ENCODE assay signal across 9 mouse cellular contexts in the genomic region with DNA sequence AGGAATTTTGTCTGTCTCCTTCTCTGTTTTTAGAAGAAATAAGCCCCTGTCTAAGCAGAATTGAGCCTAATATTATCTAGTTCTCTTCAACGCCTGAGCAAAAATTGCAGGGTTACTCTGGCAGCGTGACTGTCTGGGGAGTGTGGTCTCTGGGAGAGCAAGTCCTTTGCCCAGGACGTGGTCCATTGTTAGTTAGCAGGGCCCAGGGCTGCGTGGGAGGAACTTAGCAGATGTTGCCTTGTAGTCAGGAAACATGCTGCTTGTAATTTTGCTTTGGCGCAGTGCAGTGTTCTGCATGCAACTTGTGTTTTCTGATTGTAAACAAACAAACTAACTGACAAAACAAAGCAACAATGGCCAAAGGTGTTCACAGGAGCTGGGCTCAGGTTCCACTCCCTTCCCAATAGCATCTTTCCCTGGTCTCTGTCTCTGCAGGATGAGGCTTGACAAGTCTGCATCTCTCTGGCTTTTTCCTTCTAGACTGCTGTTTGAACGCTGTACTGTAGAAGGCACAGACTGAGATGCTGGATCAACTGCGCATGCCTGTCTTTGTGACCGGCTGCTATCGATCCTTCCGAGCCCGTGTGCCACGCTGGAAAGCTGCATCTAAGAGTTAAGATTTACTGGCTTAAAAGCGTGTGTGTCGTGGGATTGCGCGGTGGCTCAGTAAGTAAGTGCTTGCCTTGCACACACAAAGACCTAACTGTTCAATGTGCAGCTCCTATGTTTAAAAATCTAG.
A peak's percentile ranks its signal among the peaks of the same experiment; 100 is the strongest.
DNase-seq lines count a peak whose midpoint lies in the region; ATAC-seq and TF ChIP-seq lines count a peak whose summit lies in the region.
"Had no signal": no experiment of that assay in that cellular context is flagged by ENCODE, and none has a peak within 500 bp of the region (broad histone marks: within the 10 kb centered on the region; RNA-seq: fewer than 3 reads in every experiment).

No protein-coding gene starts in this region.

- peak; percentile 41 for DNase-seq in forebrain, postnatal 0 days
- no peak for DNase-seq in kidney, adult 18-20 months
- no peak for DNase-seq in embryo, embryonic 11 days

- no peak overlapping the region for H3K4me2 ChIP-seq in forebrain, postnatal 0 days (ENCODE audit: low read depth)
- no peak overlapping the region for H3K4me2 ChIP-seq in forebrain, embryonic 12.5 days
- no peak overlapping the region for H3K4me2 ChIP-seq in kidney, embryonic 14.5 days (replicated peaks; ENCODE audit: low read depth, low read length)
- H3K4me2 ChIP-seq in midbrain, embryonic 15.5 days = 0 out of 2 replicates have a peak overlapping the region, but pooled peaks have one; percentile 17
- H3K4me2 ChIP-seq in midbrain, embryonic 16.5 days (ENCODE audit: low read length) = no peak overlapping the region
- peak overlapping the region; percentile 35; the same call in 1 of the 2 replicates for H3K4me2 ChIP-seq in neural tube, embryonic 15.5 days

- no peak overlapping the region for H3K27ac ChIP-seq in forebrain, postnatal 0 days (ENCODE audit: low read depth, low read length)
- no peak overlapping the region for H3K27ac ChIP-seq in forebrain, embryonic 12.5 days
- no peak overlapping the region for H3K27ac ChIP-seq in kidney, embryonic 14.5 days (ENCODE audit: low read depth, low read length)
- no peak overlapping the region for H3K27ac ChIP-seq in midbrain, embryonic 15.5 days
- no peak overlapping the region for H3K27ac ChIP-seq in midbrain, embryonic 16.5 days (ENCODE audit: low read length)
- peak overlapping the region; percentile 33; the same call in 1 of the 2 replicates for H3K27ac ChIP-seq in neural tube, embryonic 15.5 days (replicated peaks)
- H3K27ac ChIP-seq: left cerebral cortex, adult 2 months had no signal

- H3K27me3 ChIP-seq in forebrain, postnatal 0 days (ENCODE audit: insufficient read depth, low read length) = no peaks in the 10 kb centered on the region
- H3K27me3 ChIP-seq in forebrain, embryonic 12.5 days = peaks cover 50% of the 10 kb centered on the region
- no peaks in the 10 kb centered on the region for H3K27me3 ChIP-seq in kidney, embryonic 14.5 days (ENCODE audit: control insufficient read depth, insufficient read depth, low read length)
- H3K27me3 ChIP-seq in midbrain, embryonic 15.5 days (replicated peaks) = peaks cover 6% of the 10 kb centered on the region; the same call in 1 of the 2 replicates
- H3K27me3 ChIP-seq in midbrain, embryonic 16.5 days (ENCODE audit: control insufficient read depth, insufficient read depth, low read depth, low read length) = no peaks in the 10 kb centered on the region; the same call in 1 of the 2 replicates
- H3K27me3 ChIP-seq in neural tube, embryonic 15.5 days (replicated peaks) = 0 out of 2 replicates have a peak, but pooled peaks cover 8% of the 10 kb centered on the region

- H3K4me1 ChIP-seq in forebrain, postnatal 0 days (ENCODE audit: insufficient read depth) = no peaks in the 10 kb centered on the region
- H3K4me1 ChIP-seq in forebrain, embryonic 12.5 days = peaks cover 38% of the 10 kb centered on the region
- H3K4me1 ChIP-seq in kidney, embryonic 14.5 days (ENCODE audit: control insufficient read depth, insufficient read depth, low read length) = peaks cover 21% of the 10 kb centered on the region
- H3K4me1 ChIP-seq in midbrain, embryonic 15.5 days = peaks cover 17% of the 10 kb centered on the region
- peaks cover 8% of the 10 kb centered on the region for H3K4me1 ChIP-seq in midbrain, embryonic 16.5 days (ENCODE audit: control insufficient read depth, insufficient read depth, low read length)
- H3K4me1 ChIP-seq in neural tube, embryonic 15.5 days = peaks cover 37% of the 10 kb centered on the region

- no peak overlapping the region for H3K9ac ChIP-seq in forebrain, postnatal 0 days
- no peak overlapping the region for H3K9ac ChIP-seq in forebrain, embryonic 12.5 days
- 0 out of 2 replicates have a peak overlapping the region, but pooled peaks have one; percentile 5 for H3K9ac ChIP-seq in kidney, embryonic 14.5 days (ENCODE audit: low read depth, low read length)
- no peak overlapping the region for H3K9ac ChIP-seq in midbrain, embryonic 15.5 days
- no peak overlapping the region for H3K9ac ChIP-seq in midbrain, embryonic 16.5 days (ENCODE audit: low read depth, low read length)
- no peak overlapping the region for H3K9ac ChIP-seq in neural tube, embryonic 15.5 days (replicated peaks)

- H3K4me3 ChIP-seq in forebrain, postnatal 0 days (ENCODE audit: low read depth, low read length) = no peak overlapping the region
- no peak overlapping the region for H3K4me3 ChIP-seq in forebrain, embryonic 12.5 days (replicated peaks)
- H3K4me3 ChIP-seq in kidney, embryonic 14.5 days (ENCODE audit: low read length) = no peak overlapping the region
- no peak overlapping the region for H3K4me3 ChIP-seq in midbrain, embryonic 15.5 days
- H3K4me3 ChIP-seq in midbrain, embryonic 16.5 days (ENCODE audit: low read depth, low read length) = no peak overlapping the region
- no peak overlapping the region for H3K4me3 ChIP-seq in neural tube, embryonic 15.5 days (replicated peaks)
- H3K4me3 ChIP-seq: left cerebral cortex, adult 2 months had no signal

- peak; percentile 20; the same call in 1 of the 2 replicates for ATAC-seq in forebrain, postnatal 0 days
- ATAC-seq in forebrain, embryonic 12.5 days (ENCODE audit: low FRiP score) = no peak
- no peak for ATAC-seq in kidney, embryonic 14.5 days (ENCODE audit: low FRiP score, low TSS enrichment)
- ATAC-seq in midbrain, embryonic 15.5 days (replicated peaks) = no peak
- ATAC-seq in midbrain, embryonic 16.5 days = no peak
- ATAC-seq in neural tube, embryonic 15.5 days (ENCODE audit: low FRiP score) = no peak

- WGBS in forebrain, postnatal 0 days = 50% methylated on average over 16 of the region's 16 CpGs
- 60% methylated on average over 16 of the region's 16 CpGs for WGBS in forebrain, embryonic 12.5 days
- 63% methylated on average over 16 of the region's 16 CpGs for WGBS in kidney, embryonic 14.5 days
- 49% methylated on average over 16 of the region's 16 CpGs for WGBS in midbrain, embryonic 15.5 days
- 46% methylated on average over 16 of the region's 16 CpGs for WGBS in midbrain, embryonic 16.5 days
- 34% methylated on average over 16 of the region's 16 CpGs for WGBS in neural tube, embryonic 15.5 days

- no peak for TF ChIP-seq CTCF in forebrain, postnatal 0 days (IDR thresholded peaks at IDR 0.05; ENCODE audit: low read depth)

- H3K9me3 ChIP-seq in forebrain, postnatal 0 days (ENCODE audit: low read length) = no peaks in the 10 kb centered on the region
- no peaks in the 10 kb centered on the region for H3K9me3 ChIP-seq in forebrain, embryonic 12.5 days
- H3K9me3 ChIP-seq in kidney, embryonic 14.5 days (ENCODE audit: control insufficient read depth, low read length) = no peaks in the 10 kb centered on the region
- H3K9me3 ChIP-seq in midbrain, embryonic 15.5 days = no peaks in the 10 kb centered on the region
- no peaks in the 10 kb centered on the region for H3K9me3 ChIP-seq in midbrain, embryonic 16.5 days (replicated peaks; ENCODE audit: control insufficient read depth, low read length, poor library complexity, severe bottlenecking)
- no peaks in the 10 kb centered on the region for H3K9me3 ChIP-seq in neural tube, embryonic 15.5 days (replicated peaks)

- H3K36me3 ChIP-seq in forebrain, postnatal 0 days (ENCODE audit: insufficient read depth) = no peaks in the 10 kb centered on the region
- no peaks in the 10 kb centered on the region for H3K36me3 ChIP-seq in forebrain, embryonic 12.5 days (replicated peaks)
- H3K36me3 ChIP-seq in kidney, embryonic 14.5 days (ENCODE audit: control insufficient read depth, insufficient read depth, low read length) = no peaks in the 10 kb centered on the region
- no peaks in the 10 kb centered on the region for H3K36me3 ChIP-seq in midbrain, embryonic 15.5 days (replicated peaks)
- no peaks in the 10 kb centered on the region for H3K36me3 ChIP-seq in midbrain, embryonic 16.5 days (ENCODE audit: control insufficient read depth, insufficient read depth, low read length)
- no peaks in the 10 kb centered on the region for H3K36me3 ChIP-seq in neural tube, embryonic 15.5 days

Comparison
In these comparisons a context has a peak if more than half of its experiments do, and no peak if none do; other contexts are left out.
1. H3K4me2 ChIP-seq: peak in midbrain, embryonic 15.5 days (single experiment) and neural tube, embryonic 15.5 days (single experiment); none in forebrain, postnatal 0 days (single experiment), forebrain, embryonic 12.5 days (single experiment), kidney, embryonic 14.5 days (single experiment) and midbrain, embryonic 16.5 days (single experiment).